Mouse (Mus musculus): Measurements from ENCODE around the gene Galnt14. TPM values are rescaled to one million over a fixed set of nuclear protein-coding genes. Genes with fewer than 3 reads are reported as not detected.

Galnt14 gene
- polyA plus RNA-seq, 1 experiment from 2014 or later: 5.6 TPM

GRCm38 (mm10) chr17:73571961-73572360, 138.3 kb downstream of the Galnt14 start:
- DNase-seq (ENCODE audit: low spot score) (no peak), ATAC-seq (ENCODE audit: low read depth) (no peak)
- H3K4me1 ChIP-seq (ENCODE audit: control insufficient read depth, insufficient read depth, low read length): no peaks in the 10 kb centered on the region
- no peak overlapping the region for H3K27ac ChIP-seq (replicated peaks; ENCODE audit: low read depth, low read length)
- H3K36me3 ChIP-seq (ENCODE audit: control insufficient read depth, insufficient read depth, low read length): no peaks in the 10 kb centered on the region
- 56% methylated on average over 4 of the region's 4 CpGs for WGBS
- no peak overlapping the region for H3K9ac ChIP-seq (ENCODE audit: low read depth, low read length)
- H3K4me3 ChIP-seq (ENCODE audit: low read depth, low read length): no peak overlapping the region
- H3K4me2 ChIP-seq (ENCODE audit: low read depth, low read length): no peak overlapping the region
- no peaks in the 10 kb centered on the region for H3K9me3 ChIP-seq (ENCODE audit: control insufficient read depth, low read length)
- no peaks in the 10 kb centered on the region for H3K27me3 ChIP-seq (replicated peaks; ENCODE audit: control insufficient read depth, insufficient read depth, low read length)

GRCm38 (mm10) chr17:73568204-73568603, 142.0 kb downstream of the Galnt14 start:
- no peaks in the 10 kb centered on the region for H3K4me1 ChIP-seq (ENCODE audit: control insufficient read depth, insufficient read depth, low read length)
- DNase-seq (ENCODE audit: low spot score) (no peak), ATAC-seq (ENCODE audit: low read depth) (no peak; the same call in 1 of the 2 replicates)
- H3K4me2 ChIP-seq (ENCODE audit: low read depth, low read length): no peak overlapping the region
- no peaks in the 10 kb centered on the region for H3K9me3 ChIP-seq (ENCODE audit: control insufficient read depth, low read length)
- no peak overlapping the region for H3K4me3 ChIP-seq (ENCODE audit: low read depth, low read length)
- H3K27ac ChIP-seq (replicated peaks; ENCODE audit: low read depth, low read length): no peak overlapping the region
- no peak overlapping the region for H3K9ac ChIP-seq (ENCODE audit: low read depth, low read length)
- H3K27me3 ChIP-seq (replicated peaks; ENCODE audit: control insufficient read depth, insufficient read depth, low read length): no peaks in the 10 kb centered on the region
- WGBS: 48% methylated on average over 9 of the region's 9 CpGs
- H3K36me3 ChIP-seq (ENCODE audit: control insufficient read depth, insufficient read depth, low read length): no peaks in the 10 kb centered on the region

DNA sequence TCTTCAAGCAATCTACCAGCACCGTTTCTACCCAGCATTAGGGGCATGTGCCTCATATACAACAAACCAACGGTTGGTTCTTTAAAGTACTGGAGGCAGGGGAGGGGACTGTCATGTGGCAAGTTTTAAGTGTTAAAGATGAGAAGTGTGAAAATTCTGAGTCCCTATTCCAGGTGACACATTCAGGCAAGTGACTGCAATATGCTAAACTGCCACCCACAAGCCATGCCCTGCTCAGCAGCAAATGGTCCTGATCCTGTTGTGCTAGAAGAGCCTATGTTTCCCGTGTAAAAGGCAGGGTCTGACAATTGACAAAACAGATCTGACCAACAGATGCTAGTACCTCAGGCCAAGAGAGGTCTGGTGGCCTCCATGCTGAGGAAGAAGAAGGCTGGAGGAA, 149.1 kb downstream of the Galnt14 start:
- Histone ChIP-seq H3K36me3 (ENCODE audit: control insufficient read depth, insufficient read depth, low read length) (no peaks in the 10 kb centered on the region), H3K27ac (replicated peaks; ENCODE audit: low read depth, low read length) (no peak overlapping the region), H3K27me3 (replicated peaks; ENCODE audit: control insufficient read depth, insufficient read depth, low read length) (no peaks in the 10 kb centered on the region), H3K9ac (ENCODE audit: low read depth, low read length) (no peak overlapping the region), H3K4me3 (ENCODE audit: low read depth, low read length) (no peak overlapping the region), H3K9me3 (ENCODE audit: control insufficient read depth, low read length) (no peaks in the 10 kb centered on the region), H3K4me2 (ENCODE audit: low read depth, low read length) (no peak overlapping the region), H3K4me1 (ENCODE audit: control insufficient read depth, insufficient read depth, low read length) (no peaks in the 10 kb centered on the region)
- 63% methylated on average over 3 of the region's 3 CpGs for WGBS
- DNase-seq (ENCODE audit: low spot score) (no peak), ATAC-seq (ENCODE audit: low read depth) (no peak)

GRCm38 (mm10) chr17:73560208-73560784, 150.0 kb downstream of the Galnt14 start:
- ATAC-seq (ENCODE audit: low read depth): no peak
- H3K9ac ChIP-seq (ENCODE audit: low read depth, low read length): no peak overlapping the region
- 76% methylated on average over 5 of the region's 5 CpGs for WGBS

DNA sequence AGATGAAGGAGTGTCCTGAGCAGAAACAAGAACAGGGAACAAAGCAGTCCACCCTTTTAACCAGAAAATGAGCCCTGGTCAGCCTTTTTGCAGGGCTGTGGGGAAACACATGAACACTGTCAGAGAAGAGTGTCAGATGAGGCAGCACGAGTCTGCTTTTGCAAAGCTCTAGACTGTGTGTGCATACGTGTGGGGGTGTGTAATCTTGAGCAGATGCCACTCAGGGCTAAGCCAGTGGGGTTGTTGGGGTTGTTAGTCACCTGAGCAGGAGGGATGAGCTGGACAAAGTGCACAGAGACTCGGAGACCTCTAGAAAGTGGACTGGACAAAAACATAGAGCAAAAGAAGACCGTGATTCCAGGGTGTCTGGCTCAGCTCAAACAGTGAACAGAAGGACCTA, 150.8 kb downstream of the Galnt14 start:
- ATAC-seq (ENCODE audit: low read depth) (no peak), DNase-seq (ENCODE audit: low spot score) (no peak)
- Histone ChIP-seq H3K4me3 (ENCODE audit: low read depth, low read length) (no peak overlapping the region), H3K9ac (ENCODE audit: low read depth, low read length) (no peak overlapping the region), H3K4me2 (ENCODE audit: low read depth, low read length) (no peak overlapping the region), H3K27me3 (replicated peaks; ENCODE audit: control insufficient read depth, insufficient read depth, low read length) (no peaks in the 10 kb centered on the region), H3K4me1 (ENCODE audit: control insufficient read depth, insufficient read depth, low read length) (no peaks in the 10 kb centered on the region), H3K27ac (replicated peaks; ENCODE audit: low read depth, low read length) (no peak overlapping the region), H3K9me3 (ENCODE audit: control insufficient read depth, low read length) (no peaks in the 10 kb centered on the region), H3K36me3 (ENCODE audit: control insufficient read depth, insufficient read depth, low read length) (no peaks in the 10 kb centered on the region)
- WGBS: 70% methylated on average over 4 of the region's 4 CpGs

More at GRCm38 (mm10) chr17:73560208-73560784, 150.0 kb downstream of the Galnt14 start:
- Histone ChIP-seq H3K27me3 (replicated peaks; ENCODE audit: control insufficient read depth, insufficient read depth, low read length) (no peaks in the 10 kb centered on the region), H3K27ac (replicated peaks; ENCODE audit: low read depth, low read length) (no peak overlapping the region), H3K4me2 (ENCODE audit: low read depth, low read length) (no peak overlapping the region), H3K9me3 (ENCODE audit: control insufficient read depth, low read length) (no peaks in the 10 kb centered on the region), H3K4me1 (ENCODE audit: control insufficient read depth, insufficient read depth, low read length) (no peaks in the 10 kb centered on the region), H3K36me3 (ENCODE audit: control insufficient read depth, insufficient read depth, low read length) (no peaks in the 10 kb centered on the region), H3K4me3 (ENCODE audit: low read depth, low read length) (no peak overlapping the region)
- DNase-seq (ENCODE audit: low spot score): no peak

DNA sequence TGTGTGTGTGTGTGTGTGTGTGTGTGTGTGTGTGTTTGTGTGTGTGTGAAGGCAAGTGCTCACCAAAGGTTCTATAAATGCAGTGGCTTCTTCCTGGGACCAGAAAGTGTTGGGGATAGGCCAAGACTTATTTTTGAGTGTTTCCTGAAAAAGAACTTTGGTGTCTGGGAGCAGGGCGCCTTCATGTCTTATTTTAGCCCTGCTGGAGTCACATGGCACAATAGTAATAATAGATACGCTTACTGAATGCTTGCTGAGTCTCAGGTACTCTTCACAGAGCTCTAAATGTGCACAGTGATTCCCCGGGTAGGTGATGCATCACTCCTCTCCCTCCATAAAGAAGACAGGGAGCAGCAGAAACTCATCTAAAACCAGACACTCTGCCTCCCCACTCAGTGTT, 153.2 kb downstream of the Galnt14 start:
- WGBS: 83% methylated on average over 3 of the region's 3 CpGs
- Histone ChIP-seq H3K4me2 (ENCODE audit: low read depth, low read length) (no peak overlapping the region), H3K4me3 (ENCODE audit: low read depth, low read length) (no peak overlapping the region), H3K9me3 (ENCODE audit: control insufficient read depth, low read length) (no peaks in the 10 kb centered on the region), H3K36me3 (ENCODE audit: control insufficient read depth, insufficient read depth, low read length) (no peaks in the 10 kb centered on the region), H3K27ac (replicated peaks; ENCODE audit: low read depth, low read length) (no peak overlapping the region), H3K4me1 (ENCODE audit: control insufficient read depth, insufficient read depth, low read length) (no peaks in the 10 kb centered on the region), H3K9ac (ENCODE audit: low read depth, low read length) (no peak overlapping the region), H3K27me3 (replicated peaks; ENCODE audit: control insufficient read depth, insufficient read depth, low read length) (no peaks in the 10 kb centered on the region)
- DNase-seq (ENCODE audit: low spot score) (no peak), ATAC-seq (ENCODE audit: low read depth) (no peak)

GRCm38 (mm10) chr17:73556436-73556835, 153.8 kb downstream of the Galnt14 start:
- 89% methylated on average over 2 of the region's 2 CpGs for WGBS
- no peaks in the 10 kb centered on the region for H3K4me1 ChIP-seq (ENCODE audit: control insufficient read depth, insufficient read depth, low read length)
- H3K27me3 ChIP-seq (replicated peaks; ENCODE audit: control insufficient read depth, insufficient read depth, low read length): no peaks in the 10 kb centered on the region
- no peaks in the 10 kb centered on the region for H3K9me3 ChIP-seq (ENCODE audit: control insufficient read depth, low read length)
- no peak overlapping the region for H3K9ac ChIP-seq (ENCODE audit: low read depth, low read length)
- no peak overlapping the region for H3K27ac ChIP-seq (replicated peaks; ENCODE audit: low read depth, low read length)
- ATAC-seq (ENCODE audit: low read depth) (no peak), DNase-seq (ENCODE audit: low spot score) (no peak)
- no peak overlapping the region for H3K4me3 ChIP-seq (ENCODE audit: low read depth, low read length)
- H3K36me3 ChIP-seq (ENCODE audit: control insufficient read depth, insufficient read depth, low read length): no peaks in the 10 kb centered on the region
- H3K4me2 ChIP-seq (ENCODE audit: low read depth, low read length): no peak overlapping the region

DNA sequence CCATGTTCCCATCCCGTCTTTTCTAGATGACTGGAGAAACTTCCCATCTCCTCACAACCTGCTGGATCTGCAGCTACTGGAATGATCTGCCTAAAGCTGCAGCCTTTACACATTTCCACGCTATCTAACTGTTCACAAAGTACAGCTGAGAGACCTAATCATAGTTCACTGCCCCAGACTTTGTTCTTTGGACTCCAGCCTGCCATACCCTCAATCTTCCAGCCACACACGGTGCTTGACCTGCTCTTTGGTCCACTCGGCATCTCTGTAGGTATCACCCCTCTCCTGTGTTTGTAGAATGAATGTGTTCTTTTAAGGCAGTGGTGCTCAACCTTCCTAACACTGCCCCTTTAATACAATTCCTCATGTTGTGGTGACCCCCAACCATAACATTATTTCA, 155.6 kb downstream of the Galnt14 start:
- no peak for DNase-seq (ENCODE audit: low spot score)
- Histone ChIP-seq H3K9me3 (ENCODE audit: control insufficient read depth, low read length) (no peaks in the 10 kb centered on the region), H3K9ac (ENCODE audit: low read depth, low read length) (no peak overlapping the region), H3K27me3 (replicated peaks; ENCODE audit: control insufficient read depth, insufficient read depth, low read length) (no peaks in the 10 kb centered on the region), H3K4me3 (ENCODE audit: low read depth, low read length) (no peak overlapping the region), H3K36me3 (ENCODE audit: control insufficient read depth, insufficient read depth, low read length) (no peaks in the 10 kb centered on the region), H3K27ac (replicated peaks; ENCODE audit: low read depth, low read length) (no peak overlapping the region), H3K4me1 (ENCODE audit: control insufficient read depth, insufficient read depth, low read length) (no peaks in the 10 kb centered on the region), H3K4me2 (ENCODE audit: low read depth, low read length) (no peak overlapping the region)
- whole genome bisulfite sequencing: 85% methylated on average over 4 of the region's 4 CpGs
- ATAC-seq (ENCODE audit: low read depth): no peak

- no peak overlapping the region for H3K27ac ChIP-seq (replicated peaks; ENCODE audit: low read depth, low read length)
- no peak overlapping the region for H3K4me2 ChIP-seq (ENCODE audit: low read depth, low read length)
- H3K9ac ChIP-seq (ENCODE audit: low read depth, low read length): no peak overlapping the region
- DNase-seq (ENCODE audit: low spot score) (no peak), ATAC-seq (ENCODE audit: low read depth) (no peak)
- H3K9me3 ChIP-seq (ENCODE audit: control insufficient read depth, low read length): no peaks in the 10 kb centered on the region
- H3K4me1 ChIP-seq (ENCODE audit: control insufficient read depth, insufficient read depth, low read length): no peaks in the 10 kb centered on the region
- no peaks in the 10 kb centered on the region for H3K36me3 ChIP-seq (ENCODE audit: control insufficient read depth, insufficient read depth, low read length)
- WGBS: 81% methylated on average over 12 of the region's 12 CpGs
- H3K27me3 ChIP-seq (replicated peaks; ENCODE audit: control insufficient read depth, insufficient read depth, low read length): no peaks in the 10 kb centered on the region
- no peak overlapping the region for H3K4me3 ChIP-seq (ENCODE audit: low read depth, low read length)
These were observed 161.3 kb downstream of the Galnt14 start for GRCm38 (mm10) chr17:73548783-73549566.
